Mouse (Mus musculus) adrenal gland, adult 2 months (tissue): Measurements from ENCODE around the gene Adck1. TPM values are rescaled to one million over a fixed set of nuclear protein-coding genes. Genes with fewer than 3 reads are reported as not detected.
"Not testable (repeated sequence)": the region's sequence is repeated elsewhere in the genome, so short reads cannot be mapped to it uniquely, and the experiment has no call there.

Experiments
- DNase-seq: peaks from one replicate; pipeline ENCODE4 v3.0.0; 2021
- long read RNA-seq: library from polyadenylated mRNA; stranded (forward); transcript quantifications from one replicate; pipeline ENCODE4 v2.0.0, GENCODE M21; 2021
- polyA plus RNA-seq: library from polyadenylated mRNA; depleted of rRNA; stranded (reverse); fragments of >200 nt; gene quantifications from 2 replicates; pipeline ENCODE4 v1.2.3, GENCODE M21; 2012; rRNA removed
- total RNA-seq, 2 experiments: library from RNA; stranded (reverse); gene quantifications; 2 replicates each; pipeline ENCODE4 v1.2.3; 2021

Gene Adck1
- total RNA-seq (10 to 100 TPM; 19.4 to 23.7 TPM), polyA plus RNA-seq (31.0 and 35.6 TPM in 2 replicates)
- long read RNA-seq, transcript Adck1-202 (11 exons, 2,199 nt) = major isoform, 15 of 43 reads
- long read RNA-seq, transcript Adck1-201 (11 exons, 2,158 nt) = major isoform, 15 of 43 reads
- long read RNA-seq, partial matches to known transcripts = 4 of 43 reads
- long read RNA-seq, other reads (novel, unspliced or antisense) = 6 of 43 reads

DNA sequence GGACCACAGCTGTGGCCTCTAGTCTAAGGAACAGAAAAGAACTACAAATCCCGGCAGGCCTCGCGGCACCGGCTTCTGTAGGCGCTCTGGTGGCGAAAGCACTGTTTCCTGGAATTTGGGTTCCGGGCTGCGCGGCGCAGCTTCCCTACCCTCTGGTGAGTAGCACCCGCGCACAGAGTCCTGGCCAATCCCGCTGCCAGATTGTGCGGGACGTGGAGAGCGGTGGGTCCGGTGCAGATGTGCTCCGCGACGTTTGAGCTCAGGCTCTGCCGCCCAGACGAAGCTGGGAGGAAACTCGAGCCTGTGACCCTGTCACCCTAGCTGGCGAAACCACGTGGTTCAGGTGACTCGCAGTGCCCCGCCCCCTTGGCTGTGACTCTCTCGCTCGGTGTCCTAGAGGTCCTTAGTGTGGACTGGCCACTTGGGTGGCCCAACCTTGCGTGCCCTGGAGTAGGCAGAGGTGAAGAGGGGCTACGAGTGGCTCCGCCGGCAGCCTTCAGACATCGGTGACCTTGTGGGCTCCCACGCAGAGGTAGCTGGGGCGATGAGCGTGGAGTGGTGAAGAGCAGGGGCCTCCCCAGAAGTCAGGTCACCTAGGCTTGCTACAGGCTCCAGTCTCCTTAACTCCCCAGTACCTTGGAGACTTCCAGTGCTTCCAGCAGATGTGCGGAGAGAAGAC lies at the start of gene Adck1:
Gene Adck1, plus strand, starts transcription at position 114 of the 679 bp plus-strand sequence.
- DNase-seq = peak; percentile 94

DNA sequence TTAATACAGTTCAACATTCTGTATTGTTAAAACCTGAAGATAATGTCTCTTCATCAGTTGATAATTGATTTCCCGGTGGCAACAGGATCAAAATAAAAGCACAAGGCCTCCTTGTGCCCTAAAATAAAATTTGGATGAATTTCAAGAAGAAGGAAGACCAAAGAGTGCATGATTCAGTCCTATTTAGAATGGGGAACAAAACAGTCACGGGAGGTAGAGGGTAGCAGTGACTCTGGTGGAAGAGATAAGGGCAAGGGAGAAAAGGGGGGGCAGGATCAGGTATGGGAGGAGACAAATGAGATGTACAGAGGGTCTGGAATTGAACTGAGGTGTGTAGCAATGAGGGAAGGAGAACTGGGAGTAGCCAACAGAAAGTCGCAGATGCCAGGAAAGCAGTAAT lies 45.8 kb upstream of the Adck1 start:
- DNase-seq = no peak

DNA sequence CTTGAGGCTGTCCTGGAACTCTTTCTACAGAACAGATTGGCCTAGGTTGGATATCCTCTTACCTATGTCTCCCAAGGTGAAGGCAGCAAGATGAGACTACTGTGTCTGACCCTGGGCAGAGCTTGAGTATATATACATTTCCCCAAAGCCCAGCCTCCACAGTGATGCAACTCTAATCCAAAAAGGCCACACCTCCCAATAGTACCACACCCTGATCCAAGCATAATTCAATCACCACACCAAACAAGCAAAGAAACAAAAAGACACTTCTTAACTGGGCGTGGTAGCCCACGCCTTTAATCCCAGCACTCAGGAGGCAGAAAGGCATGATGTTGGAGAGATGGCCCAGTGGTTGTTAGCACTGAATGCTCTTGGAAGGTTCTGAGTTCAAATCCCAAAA lies 36.4 kb upstream of the Adck1 start, which contains the start of gene Gm5039:
Gene Gm5039, minus strand, starts transcription at position 101 of the 400 bp plus-strand sequence.
- DNase-seq = not testable (repeated sequence)

DNA sequence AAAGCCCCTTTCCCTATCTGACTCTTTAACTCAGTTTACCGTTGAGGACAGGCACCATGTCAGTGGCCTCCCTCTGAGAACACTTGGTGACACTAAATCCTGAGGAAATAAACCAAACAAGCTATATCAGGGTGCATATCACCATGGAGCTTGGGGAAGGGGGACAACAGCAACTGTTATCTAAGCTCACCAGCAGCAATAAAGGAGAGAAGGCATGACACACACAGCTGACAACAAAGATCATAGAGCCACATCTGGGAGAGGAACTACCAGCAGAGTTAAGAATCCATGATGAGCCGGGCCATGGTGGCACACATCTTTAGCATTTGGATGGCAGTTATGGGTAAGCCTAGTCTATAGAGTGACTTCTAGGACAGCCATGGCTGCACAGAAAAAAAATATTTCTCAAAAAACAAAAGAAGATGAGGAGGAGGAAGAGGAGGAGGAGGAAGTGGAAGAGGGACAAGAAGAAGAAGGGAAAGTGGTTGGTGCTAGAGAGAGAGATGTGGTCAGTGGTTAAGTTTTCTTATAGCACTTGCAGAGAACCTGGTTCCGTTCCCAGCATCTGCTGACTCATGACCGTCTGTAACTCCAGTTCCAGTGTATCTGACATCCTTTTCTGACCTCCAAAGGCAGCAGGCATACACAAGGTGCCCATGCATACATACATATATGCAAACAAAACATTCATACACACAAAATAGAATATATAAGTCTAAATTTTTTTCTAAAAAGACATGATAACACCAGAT lies 23.5 kb upstream of the Adck1 start:
- DNase-seq = not testable (repeated sequence)

DNA sequence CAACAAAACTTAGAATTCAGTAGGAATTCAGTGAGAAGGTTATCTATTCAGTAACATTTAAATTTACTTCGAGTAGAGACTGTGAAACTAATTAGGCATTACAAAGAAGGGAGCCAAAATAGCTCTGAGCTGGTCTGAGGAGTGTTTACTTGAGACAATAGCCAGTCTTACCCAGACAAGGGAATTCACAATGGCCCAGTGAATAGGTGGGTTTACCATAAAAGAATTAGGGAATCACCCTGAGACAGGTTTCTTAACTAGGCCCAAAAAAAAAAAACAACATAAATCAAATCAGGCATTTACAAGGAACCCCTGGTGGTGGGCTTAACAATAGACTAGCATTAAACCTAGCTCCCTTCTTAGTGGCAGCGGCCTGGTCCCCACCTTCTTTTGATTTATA lies 19.1 kb upstream of the Adck1 start:
- not testable (repeated sequence) for DNase-seq

DNA sequence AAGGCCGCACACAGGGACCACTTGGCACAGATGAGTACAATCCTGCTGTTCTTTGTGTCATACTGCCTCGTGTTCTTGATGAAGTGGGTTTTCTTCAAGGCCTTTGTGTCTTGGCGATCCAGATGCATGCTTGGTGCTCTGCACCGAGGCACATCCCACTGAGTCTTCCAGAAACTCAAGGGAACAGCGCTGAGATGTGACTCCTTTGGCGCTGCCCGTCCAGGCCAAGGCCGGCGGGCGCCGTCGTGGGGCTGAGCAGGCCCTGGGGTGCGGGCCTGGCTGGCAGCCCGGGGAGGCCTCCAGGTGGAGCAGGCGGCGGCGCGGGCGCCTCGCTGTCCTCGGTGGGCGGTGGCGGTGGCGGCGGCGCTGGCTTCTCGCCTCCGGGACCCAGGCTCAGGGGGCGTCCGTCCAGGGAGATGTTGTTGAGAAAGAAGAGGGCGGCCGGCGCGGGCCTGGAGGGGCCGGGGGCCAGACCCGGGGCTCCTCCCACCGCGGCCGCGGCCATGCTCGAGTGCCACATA lies 6.1 kb upstream of the Adck1 start:
- peak; percentile 18 for DNase-seq

DNA sequence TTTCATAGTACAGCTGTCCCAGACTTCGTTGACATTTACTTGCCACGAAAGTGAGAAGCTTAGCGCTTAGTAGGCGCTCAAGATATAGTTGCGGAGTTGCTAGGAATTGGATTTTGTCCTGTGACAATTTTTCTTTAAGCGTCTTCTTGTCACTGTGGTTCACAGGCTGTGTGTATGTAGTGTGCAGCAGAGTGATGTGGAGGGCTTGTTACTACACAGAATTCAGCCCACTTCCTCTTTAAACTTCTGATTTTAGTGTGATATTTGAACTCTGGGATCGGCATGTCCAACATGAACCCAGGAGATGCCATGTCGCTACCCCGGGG lies 729 bp downstream of the Adck1 start:
- no peak for DNase-seq

DNA sequence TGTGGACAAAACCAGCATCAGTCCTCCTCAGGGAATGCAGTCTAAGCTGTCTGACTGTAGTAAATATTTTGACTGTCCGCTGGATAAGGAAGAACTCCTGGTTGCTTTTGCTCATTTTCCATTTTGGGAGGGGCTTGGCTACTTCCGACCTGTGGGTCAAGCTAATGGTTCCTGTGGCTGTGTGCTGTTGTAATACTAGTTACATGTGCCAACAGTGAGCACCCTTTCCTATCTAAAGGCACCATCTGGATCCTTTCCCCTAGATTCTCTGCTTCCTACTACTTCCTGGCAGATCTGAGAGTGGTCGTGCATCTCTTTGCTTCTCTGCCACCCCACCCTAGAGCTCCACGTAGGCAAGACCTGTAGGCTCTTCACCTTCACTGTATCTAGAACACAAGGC lies 7.3 kb downstream of the Adck1 start:
- DNase-seq = no peak

DNA sequence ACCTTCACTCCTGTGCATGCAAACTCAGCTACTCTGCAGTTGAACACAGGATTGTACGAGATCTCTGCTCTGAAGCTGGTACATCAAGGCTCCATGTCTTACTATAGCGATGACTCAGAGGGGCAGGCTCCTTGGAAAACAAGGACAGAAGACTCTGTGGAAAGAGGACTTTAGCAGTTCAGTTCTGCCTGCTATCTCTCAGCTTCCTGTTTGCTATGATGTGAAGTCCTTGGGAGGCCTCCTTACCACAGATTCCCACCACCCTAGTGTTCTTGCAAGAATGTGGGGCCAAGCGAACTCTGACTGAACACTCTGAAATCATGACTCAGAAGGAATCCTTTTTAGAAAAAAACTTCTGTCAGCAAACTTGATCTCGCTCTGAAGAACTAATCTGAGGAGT lies 8.3 kb downstream of the Adck1 start:
- DNase-seq = peak; percentile 23

DNA sequence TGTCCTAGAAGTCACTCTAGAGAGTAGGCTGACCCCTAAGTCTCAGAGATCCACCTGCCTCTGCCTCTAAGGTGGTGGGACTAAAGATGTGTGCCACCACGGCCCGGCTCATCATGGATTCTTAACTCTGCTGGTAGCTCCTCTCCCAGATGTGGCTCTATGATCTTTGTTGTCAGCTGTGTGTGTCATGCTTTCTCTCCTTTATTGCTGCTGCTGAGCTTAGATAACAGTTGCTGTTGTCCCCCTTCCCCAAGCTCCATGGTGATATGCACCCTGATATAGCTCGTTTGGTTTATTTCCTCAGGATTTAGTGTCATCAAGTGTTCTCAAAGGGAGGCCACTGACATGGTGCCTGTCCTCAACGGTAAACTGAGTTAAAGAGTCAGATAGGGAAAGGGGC lies 9.3 kb downstream of the Adck1 start:
- DNase-seq = not testable (repeated sequence)

DNA sequence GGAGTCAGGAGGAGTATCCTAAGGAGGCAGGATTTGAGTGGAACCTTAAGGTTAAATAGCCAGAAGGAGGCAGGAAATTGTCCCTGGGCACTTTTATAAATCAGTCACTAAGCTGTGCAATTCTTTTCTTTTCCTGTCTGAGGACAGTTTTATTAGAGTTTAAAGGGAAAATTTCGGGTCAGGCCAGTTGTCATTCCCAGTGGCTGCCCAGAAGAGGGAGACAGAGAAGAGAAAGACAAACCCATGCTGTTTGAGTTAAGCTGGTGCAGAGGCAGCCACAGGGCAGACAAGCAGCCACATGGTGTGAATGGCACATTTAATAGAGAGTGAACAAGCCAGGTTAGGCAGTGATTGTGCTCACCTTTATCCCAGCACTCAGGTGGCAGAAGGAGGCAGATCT lies 10.0 kb downstream of the Adck1 start:
- DNase-seq = not testable (repeated sequence)

DNA sequence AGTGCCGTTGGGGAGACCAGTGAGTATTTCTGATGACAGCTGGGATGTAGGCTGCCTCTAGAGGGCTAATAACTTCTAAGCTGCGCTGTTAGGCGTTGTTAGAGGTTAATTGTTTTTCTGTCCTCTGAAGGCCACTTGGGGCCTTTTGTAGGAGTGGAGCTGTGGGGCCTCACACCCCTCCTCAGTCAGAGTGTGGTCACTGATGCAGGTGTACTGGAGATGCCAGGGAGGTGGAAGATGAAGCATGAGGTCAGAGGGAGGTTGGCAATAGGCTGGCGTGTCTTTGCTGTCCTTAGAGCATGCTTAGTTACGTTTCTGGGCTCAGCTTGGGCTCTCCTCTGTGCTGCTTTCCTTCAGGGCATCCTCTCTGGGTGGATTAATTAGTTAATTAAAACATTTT lies 11.7 kb downstream of the Adck1 start:
- DNase-seq = no peak

DNA sequence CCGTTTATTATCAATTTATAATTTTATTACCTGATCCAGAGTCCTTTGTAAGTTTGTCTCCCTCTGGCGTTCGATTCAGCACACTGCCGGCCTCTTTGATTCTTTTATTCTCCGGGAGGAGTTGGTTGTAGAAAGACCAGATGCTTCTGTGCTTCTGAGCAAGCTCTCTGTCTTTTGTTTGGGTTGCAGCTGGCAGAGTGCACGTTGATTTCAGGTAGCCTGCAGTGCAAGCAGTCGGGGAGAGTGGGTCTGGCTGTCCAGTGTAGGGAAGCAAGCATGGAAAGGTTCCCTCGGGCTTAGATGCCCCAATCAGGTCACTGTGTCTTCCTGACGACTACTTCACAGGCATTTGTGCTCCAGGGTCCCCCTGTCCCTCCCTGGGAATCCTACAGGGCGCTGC lies 16.5 kb downstream of the Adck1 start:
- no peak for DNase-seq

DNA sequence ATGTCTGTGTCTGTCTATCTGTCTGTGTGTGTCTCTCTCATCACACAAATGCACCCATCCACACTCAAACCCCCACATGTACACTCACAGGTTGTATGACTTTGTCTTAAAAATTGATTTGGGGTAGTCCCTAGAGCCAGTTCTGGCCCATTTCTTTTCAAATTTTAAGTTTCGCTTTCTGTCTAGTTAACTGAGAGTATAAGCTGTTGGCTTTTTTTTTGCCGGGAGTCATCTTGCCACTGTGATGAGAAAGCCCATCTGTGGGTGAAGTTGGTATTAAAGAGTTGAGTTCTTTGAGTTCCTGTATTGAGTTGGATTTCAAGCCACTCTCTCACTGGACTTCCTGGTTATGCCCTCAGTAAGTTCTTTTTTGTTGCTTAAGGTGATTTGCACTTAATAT lies 17.9 kb downstream of the Adck1 start:
- DNase-seq = no peak

DNA sequence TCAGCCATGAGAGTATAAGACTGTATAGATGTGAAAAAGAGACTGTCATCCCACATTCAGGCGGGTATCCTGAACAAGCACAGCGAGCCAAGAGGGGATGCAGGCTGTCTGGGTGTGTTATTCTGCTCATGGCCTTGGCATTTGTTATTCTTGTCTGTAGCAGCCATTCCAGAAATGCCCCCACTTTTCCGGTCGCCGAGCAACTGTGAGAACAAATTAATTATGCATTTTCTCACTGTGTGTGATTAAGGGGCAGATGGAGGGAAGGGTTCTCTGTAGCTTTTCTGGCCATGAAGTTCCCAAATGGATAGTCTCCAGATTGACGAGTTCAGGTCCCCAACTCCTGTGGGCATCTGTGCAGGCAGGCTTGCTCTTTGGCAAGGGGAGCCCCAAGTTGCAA lies 28.5 kb downstream of the Adck1 start:
- no peak for DNase-seq

DNA sequence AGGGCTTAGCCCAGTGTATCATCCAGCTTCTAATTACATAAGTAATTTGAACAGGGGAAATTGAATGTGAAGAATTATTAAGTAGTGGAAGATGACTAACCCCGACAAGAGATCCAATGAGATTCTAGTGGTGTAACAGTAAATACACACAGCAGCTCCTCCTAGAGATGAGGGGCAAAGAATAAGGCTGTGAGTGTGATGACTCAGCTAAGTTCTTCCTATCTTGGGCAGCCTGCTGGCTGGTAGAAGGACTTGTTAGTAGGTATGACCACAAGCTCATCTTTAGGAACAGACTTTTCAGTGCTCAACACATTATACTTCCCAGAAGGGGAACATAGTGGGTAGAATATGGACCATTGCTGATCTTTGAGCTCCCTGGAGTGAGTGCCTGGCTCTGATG lies 38.3 kb downstream of the Adck1 start:
- DNase-seq = no peak

DNA sequence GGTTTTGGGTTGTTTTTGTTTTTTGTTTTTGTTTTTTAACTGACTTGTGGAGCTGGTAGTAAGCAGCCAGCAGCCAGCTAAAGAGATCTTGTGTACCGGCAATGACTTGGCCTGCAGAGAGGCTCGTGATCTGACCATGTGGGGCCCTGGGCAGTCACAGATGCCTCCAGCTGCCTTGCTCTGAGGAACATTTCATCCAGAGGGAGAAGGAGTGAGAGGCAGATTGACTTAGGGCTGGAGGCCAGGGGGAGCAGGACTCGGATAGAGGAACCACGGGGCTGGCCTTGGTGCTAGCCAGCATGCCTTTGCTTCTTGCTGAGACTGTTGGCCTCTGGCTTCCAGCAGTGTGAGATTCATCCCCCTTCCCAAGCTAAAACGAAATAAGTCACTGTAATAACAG lies 43.2 kb downstream of the Adck1 start:
- DNase-seq = no peak

DNA sequence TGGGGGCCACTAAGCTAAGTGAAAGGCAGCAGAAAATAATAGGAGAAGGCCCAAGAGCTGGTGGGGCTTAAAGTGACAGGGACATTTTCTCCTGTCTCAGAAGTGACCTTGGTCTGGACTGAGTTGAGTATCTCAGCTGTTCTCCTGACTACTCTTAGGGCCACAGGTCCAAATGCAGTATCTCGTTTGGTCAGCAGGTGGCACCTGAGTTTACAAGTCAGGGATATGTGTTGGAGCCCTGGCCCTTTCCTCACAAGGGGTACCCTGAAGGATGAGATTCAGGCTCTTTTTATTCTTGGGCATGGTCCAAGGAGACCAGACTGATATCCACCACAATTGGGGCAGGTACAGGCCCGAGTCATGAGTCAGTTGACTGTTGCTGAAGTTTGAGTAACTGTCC lies 44.8 kb downstream of the Adck1 start:
- DNase-seq = peak; percentile 57

DNA sequence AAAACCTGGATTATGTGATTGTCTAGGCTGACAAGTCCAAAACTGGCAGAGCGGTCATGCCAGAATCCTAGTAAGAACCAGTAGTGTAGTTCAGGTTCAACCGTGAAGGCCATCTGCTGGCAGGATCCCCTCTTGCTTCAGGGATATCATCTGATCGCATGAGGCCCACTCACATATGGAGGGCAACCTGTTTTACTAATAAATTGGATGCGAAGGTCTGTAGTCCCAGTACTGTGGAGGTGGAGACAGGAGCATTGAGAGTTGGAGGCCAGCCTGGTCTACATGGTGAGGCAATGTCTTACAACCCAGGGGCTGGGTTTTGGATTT lies 47.6 kb downstream of the Adck1 start:
- no peak for DNase-seq

DNA sequence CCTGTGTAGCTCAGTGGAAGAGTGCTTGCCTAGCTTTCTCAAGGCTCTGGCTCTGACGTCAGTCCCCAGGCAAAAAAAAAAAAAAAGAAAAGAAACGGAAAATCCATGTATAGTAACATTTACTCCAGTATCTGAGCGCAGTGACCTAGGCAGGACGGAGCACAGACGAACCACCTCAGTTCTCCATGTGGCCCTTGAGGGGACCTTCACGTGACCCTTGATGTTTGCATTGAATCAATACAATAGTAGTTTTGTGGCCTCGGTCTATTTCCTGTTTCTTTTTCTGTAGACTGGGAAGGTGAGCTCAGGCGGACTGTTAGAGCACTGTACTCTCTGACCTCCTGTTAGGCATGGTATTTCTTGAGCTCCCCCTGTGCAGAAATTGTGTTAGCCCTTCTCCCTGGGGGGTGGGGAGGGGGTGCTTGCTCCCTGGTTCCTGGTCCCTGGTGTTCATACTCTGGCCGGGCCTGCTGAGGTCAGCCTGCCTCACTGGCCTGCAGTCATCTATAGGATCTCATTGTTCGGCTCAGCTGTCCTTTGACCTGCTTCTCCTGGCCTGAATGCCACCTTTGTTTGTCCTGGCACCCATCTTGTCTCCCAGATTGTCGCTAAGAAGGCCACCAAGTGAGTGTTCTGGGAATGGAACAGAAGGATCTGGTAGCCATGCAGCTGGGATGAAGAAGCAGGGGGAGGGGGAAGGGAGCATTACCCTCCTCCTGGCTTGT lies 48.1 kb downstream of the Adck1 start:
- DNase-seq = no peak

DNA sequence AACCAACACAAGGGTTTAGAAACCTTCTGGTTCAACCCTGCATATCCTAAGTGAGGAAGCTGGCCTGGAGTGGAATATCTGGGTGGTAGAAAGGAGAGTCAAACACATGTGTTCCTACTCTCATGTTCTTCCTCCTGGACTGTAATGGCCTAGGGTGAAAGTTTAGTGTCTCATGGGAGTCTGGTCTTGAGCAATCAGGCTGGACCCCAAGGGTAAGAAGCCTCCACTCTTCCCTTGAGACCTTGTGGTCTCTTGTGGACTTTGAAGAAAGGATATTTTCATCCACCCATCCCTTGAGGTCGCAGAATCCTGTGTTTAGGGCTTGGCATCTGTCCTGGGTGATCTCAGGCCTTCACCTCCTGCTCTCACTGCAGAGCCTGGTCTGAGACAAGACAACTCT lies 52.9 kb downstream of the Adck1 start:
- DNase-seq = no peak

DNA sequence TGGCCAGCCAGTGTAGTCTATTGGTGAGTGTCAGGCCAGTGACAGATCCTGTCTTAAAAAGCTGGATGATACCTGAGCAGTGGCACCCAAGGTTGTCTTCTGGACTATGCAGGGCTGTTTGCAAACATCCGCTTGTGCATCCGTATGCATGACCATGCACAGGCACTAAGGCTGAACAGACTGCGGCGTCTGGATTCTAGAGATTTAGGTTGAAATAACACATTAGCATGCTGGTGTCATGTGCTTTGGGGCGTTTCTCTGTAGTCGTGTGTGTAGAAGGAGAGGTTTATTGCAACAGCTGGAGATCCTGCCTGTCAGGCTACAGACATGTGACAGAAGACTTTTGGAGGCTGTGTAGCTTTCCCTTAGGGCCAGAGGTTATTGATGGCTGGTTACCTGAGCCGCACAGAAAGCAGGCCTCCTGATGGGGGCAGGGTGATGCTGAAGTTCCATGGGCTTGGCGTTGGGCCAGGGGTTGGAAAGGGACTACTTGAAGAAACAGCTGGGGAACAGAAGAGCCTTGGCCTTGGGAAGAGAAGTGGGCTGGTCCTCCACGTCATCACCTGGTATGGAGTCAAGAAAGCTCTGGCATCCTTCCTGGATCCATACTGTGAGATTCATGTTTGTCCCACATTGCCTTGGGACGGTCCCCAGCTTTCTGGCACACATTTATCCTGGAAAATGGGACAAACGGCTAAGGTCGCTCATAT lies 59.7 kb downstream of the Adck1 start:
- DNase-seq = peak; percentile 10
